Mouse (Mus musculus): ENCODE measurements around the gene Matk. TPM values are rescaled to one million over a fixed set of nuclear protein-coding genes. Genes with fewer than 3 reads are reported as not detected.
A peak's percentile ranks its signal among the peaks of the same experiment; 100 is the strongest.
"Not testable (repeated sequence)": the region's sequence is repeated elsewhere in the genome, so short reads cannot be mapped to it uniquely, and the experiment has no call there.

The Matk gene
- 0.82 and 1.4 TPM in 2 replicates for total RNA-seq (2021)
- long read RNA-seq, partial matches to known transcripts: 0 of 8 reads
- long read RNA-seq, other reads (novel, unspliced or antisense): 7 of 8 reads

DNA sequence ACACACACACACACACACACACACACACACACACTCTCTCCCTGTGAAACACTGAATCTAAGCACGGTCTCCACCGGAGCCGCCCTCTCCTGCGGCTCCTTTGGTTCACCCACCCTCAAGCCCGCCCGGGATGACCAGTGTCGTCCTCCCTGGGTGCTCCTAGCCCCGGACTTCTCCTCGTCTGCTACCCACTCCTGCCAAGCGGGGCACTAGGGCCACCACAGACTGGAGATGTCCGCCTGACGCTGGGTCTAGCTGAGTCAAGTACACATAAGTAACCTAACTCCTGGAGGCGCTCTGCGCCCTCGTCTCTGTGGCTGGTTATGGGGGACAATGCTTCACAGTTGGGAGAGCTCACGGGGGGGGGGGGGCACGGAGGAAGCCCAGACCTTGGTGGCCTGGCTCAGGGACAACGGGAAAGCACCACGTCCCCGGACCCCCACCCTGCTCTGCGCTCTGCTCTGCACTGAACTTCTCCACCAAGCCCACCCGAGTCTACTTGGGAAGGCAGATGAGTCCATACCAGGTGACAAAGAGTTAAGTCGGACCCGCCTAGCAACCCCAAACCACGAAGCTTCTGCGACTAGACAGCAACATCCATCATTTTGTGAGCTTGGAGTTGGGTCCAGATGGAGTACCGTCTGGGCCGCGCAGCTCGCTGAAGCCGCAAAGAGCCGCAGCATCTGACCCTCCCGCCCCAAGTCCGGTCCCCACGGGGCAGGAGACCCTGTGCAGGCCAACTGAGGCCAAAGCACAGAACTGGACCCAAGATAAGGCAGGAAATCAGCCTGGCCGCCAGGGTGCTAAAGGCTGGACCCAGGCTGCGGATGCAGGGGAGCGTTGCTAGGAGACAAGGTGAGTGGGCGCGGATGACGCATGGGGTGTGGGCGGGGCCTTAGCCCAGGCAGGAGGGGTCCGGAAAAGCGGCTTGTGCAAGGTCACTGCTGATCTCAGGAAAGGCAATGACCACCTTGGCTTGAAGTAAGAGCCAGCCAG lies at the start of gene Matk:
Gene Matk, plus strand, starts transcription at position 512 of the 996 bp plus-strand sequence.
- DNase-seq: peak; percentile 57

DNA sequence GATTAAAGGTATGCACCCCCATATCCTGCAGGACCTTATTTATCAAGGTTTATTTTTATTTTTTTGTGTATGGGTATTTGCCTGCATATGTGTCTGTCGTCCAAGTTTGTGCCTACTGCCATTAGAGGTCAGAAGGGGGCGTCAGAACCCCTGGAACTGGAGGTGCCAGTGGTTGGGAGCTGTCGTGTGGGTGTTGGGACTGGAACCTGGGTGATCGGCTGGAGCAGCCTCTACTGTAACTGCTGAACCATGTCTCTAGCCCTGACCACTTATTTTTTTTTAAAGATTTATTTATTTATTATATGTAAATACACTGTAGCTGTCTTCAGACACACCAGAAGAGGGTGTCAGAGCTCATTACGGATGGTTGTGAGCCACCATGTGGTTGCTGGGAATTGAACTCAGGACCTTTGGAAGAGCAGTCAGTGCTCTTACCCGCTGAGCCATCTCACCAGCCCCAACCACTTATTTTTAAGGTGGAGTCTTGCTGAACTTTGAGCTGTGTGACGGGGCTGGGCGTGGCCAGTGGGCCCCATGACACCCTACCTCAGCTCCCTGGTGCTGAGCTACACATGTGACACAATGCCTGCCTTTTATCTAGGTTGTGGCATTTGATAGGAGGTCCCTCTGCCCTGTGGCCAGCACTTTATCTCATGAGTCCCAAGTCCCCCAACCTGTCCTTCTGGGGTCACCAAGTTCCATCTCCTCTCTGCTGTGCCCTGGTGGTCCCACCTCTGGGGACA lies 49.6 kb upstream of the Matk start:
- DNase-seq: no peak

DNA sequence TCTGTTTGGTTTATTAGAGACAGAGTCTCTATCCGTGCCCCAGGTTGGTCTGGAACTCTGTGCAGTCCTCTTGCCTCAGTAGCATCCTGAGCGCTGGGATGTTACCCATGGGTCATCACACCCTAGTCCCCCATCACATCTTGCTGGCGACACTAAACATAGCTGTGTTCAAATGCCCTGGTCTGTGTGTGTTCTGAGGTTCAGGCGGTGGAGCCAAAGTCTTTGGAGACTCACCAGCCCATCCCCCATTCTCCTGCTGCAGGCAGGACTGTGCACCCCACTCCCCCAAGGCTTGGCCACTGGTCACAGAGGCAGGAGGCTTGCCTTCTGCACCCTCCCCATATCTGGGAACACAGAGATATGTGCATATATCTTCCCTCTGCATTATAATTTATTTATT lies 48.6 kb upstream of the Matk start:
- DNase-seq: no peak

DNA sequence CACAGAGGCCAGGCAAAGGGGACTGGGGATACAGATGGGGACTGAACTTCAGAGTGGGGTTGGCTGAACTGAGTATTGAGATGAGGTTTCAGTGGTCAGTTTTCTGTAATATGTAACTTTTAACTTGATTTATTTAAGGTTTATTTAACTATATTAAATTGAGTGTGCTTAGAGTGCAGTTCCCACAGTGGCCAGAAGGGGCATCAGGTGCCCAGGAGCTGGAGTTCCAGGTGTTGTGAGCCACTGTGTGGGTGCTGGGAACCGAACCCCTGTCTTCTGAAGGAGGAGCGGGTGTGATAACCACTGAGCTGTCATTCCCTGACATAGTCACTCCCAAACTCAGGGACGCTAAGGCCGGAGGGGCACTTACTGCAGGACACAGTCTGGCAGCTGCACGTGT lies 42.6 kb upstream of the Matk start:
- no peak for DNase-seq

DNA sequence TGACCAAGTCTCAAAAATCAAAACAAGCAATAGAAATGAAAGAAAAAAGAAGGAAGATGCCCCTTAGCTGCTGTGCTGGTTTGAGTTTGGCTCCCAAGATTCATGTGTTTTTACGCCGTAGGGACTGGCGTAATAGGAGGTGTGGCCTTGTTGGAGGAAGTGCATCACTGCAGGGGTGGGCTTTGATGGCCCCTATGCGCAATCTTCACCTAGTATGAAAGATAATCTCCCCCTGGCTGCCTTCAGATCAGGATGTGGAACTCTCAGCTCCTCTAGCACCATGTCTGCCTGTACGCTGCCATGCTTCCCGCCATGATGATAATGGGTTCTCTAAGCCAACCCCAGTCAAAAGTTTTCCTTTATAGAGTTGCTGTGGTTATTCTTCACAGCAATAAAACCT lies 36.5 kb upstream of the Matk start:
- DNase-seq: no peak

DNA sequence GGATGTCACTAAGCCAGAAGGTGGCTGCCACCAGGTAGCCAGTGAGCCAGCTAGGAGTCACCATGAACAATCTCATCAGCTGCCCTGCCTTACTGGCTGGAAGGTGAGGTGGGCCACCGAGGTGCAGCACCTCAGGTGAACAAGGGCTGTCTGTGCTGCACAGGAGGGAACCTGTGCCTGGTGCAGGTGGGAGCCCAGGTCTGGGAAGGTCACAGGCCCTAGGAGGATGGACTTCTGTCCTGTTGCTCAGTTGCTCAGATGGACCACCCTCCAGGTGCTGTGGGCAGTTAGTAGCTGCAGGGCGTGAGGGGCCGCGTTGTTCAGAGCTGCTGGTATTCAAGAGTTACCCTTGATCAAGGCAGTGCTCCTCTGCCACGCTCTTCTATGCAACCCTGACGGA lies 35.9 kb upstream of the Matk start:
- no peak for DNase-seq

DNA sequence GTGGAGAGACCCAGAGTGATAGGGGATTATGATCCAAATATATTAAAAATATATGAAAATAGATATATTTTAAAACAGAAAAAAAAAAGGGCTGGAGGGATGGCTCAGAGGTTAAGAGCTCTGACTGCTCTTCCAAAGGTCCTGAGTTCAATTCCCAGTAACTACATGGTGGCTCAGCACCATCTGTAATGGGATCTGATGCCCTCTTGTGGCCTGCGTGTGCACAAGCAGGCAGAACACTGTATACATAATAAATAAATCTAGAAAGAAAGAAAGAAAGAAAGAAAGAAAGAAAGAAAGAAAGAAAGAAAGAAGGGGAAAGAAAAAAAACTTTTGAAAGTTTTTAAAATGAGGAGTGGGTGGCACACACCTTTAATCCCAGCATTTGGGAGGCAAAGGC lies 35.5 kb upstream of the Matk start:
- not testable (repeated sequence) for DNase-seq

DNA sequence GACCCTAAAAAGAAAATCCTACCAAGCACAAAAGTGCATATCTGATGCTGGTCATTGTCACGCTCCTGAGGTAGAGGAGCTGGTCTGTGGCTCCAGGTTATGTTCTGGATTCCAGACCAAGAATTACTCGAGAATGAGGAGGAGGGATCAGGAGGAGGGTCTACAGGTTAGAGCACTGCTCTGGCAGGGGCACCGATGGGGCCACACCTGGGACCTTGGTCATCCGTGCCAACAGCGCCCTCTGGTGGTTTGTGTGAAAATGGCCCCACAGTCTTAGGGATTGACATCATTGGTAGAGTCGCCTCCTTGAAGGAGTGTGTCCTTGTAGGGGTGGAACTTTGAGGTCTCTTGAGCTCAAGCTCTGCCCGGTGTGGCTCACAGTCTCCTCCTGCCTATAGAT lies 34.8 kb upstream of the Matk start:
- DNase-seq: peak; percentile 73

DNA sequence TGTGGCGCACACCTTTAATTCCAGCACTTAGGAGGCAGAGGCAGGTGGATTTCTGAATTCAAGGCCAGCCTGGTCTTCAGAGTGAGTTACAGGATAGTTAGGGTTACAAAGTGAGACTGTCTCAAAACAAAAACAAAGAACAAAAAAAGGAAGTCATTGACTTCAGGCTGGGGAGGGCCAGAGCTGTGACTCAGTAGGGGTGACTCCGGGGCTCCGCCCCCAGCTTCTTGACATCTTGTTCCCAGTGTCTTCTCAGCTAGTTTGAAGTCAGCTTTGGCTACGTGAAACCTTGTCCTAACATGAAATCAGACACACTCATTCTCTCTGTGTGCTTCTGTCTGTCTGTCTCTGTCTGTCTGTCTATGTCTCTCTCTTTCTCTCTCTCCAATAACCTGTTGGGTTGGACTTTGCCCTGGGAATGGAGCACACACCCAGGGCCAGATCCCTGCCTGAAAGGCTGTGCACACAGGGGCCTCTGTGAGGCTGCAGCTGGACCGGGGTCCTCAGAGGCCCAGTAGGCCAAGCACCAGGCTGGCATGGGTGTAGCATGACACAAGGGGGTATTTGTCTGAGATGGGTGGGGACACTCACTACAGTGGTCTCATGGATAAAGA lies 31.2 kb upstream of the Matk start:
- DNase-seq: no peak

DNA sequence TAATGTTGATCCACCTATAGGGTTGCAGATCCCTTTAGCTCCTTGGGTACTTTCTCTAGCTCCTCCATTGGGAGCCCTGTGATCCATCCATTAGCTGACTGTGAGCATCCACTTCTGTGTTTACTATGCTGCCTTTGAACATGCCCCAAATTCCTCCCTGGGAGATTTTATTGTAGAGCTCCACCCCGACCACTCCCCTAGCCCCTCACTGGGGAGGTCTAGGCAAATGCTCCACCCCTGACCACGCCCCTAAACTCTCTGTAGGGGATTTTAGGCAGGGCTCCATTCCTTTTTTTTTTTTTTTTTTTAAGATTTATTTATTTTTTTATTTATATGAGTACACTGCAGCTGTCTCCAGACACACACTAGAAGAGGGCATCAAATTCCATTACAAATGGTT lies 29.0 kb upstream of the Matk start:
- not testable (repeated sequence) for DNase-seq

DNA sequence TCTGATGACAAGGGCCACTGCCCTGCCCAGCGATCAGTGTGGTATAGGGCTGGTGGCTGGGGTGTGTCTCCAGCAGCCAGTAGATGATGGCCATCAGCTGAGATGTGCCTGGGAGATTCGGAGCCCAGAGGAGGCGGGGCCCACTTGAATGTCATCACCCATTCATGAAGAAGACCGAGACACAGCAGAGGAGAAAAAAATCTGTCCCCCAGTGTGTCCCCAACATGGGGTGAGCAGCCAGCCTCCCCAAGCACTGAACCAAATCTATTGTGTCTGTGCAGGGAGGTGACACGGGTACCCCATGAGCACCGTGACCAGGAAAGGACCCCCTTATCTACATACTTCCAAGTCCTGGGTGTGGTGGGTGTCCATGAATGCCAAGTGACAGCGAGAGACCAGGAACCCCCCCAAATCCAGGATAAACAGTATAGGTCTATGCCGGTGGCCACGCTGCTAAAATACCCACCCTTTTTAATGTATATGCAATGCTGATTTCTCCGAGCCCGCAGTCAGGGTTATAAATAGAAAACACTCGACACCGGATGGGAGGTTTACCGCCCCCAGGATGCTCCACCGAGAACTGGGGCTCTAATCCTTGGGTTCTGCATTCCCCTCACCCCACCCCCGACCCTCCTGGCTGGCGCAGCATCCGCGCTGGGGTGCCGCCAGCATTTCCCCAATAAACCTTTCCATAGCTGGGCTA lies 22.8 kb upstream of the Matk start:
- no peak for DNase-seq

DNA sequence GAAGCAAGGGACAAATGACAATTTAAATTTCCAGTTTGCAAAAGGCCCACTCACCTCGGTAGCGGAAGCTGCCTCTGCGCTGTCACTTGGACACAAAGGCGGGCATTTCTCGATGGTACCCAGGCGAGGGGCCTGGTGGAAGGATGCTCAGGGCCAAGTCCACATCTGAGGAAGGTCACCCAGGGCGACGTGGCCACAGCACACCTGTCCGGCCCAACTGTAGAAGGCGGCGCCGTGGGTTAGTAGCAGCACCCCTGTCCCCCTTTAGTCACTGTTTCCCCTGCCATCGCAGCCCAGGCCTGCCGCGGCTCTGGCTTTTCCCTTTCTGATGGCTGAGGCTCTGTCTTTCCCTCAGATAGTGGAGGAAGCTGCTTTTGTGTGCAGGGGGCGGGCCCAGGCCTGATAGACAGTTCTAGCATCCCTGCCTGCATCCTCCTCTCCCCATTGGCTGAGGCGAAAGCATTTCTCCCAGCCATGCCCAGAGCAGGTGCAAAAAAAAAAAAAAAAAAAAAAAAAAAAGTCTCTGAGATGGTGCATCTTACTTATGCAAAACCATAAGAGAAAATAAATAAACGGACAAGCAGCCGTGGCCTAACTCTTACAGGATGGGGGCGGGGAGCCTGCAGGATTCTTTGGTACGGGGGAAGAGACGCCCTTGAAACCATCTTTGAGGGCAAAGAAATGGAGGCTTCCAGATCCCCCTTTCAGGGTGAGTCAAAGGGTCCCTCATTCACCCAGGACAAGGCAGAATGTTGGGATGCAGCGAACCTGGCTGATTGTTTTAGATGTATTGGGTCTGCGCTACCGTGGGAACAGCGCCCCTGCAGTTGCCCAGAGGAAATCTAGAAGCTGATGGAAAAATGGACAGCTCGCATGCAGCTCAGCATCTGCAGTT lies 22.1 kb upstream of the Matk start, which contains the start of gene Atcay:
Gene Atcay, minus strand, starts transcription at position 396 of the 895 bp plus-strand sequence.
- no peak for DNase-seq

DNA sequence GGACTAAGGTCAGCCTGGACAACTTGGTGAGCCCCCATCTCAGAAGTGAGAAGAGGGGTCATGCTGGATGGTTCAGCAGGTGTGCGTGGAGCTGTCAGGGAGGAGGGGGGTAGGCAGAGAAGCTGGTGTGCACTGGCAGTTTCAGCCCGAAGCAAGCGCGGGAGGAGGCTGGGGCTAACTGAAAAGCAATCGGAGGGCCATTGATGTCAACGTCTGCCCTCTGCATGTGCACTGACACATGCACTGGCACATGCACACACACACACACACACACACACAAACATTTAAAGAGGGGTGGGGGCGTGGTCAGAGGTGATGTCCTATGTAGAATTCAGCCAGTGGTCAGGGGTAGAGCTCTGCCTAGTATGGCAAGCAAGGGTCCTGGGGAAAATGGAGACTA lies 21.3 kb upstream of the Matk start:
- DNase-seq: no peak

DNA sequence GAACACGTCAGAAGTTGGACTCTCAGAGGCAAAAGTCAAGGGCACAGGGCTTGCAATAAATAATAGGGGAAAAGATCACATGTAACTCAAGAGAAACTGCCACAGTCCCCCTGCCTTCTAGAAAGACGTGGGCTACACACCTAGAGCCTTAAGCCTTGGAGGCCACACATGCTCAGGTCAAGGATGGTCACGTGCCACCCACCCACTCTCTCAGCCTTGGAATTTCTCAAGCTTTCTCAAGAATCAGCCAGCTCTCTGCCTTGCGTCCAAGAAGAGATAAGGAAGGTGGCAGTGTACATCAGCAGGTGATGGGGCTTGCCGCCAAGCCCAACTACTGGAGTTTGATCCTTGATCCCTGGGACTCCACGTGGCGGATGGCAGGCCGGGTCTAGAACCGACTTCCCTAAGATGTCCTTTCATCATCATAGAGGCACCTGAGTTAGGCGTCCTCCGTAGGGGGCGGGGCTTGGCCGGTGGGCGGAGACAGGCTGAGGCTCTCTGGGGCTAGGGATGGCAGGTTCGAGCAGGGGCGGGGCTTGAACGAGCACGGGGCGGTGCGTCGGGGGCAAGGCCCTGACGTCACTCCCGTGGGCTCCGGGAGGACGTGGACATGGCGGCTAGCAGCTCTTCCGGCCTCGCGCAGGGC lies 20.0 kb upstream of the Matk start, which contains the start of gene Zfr2:
Gene Zfr2, plus strand, starts transcription at position 576 of the 646 bp plus-strand sequence.
- peak; percentile 95 for DNase-seq

DNA sequence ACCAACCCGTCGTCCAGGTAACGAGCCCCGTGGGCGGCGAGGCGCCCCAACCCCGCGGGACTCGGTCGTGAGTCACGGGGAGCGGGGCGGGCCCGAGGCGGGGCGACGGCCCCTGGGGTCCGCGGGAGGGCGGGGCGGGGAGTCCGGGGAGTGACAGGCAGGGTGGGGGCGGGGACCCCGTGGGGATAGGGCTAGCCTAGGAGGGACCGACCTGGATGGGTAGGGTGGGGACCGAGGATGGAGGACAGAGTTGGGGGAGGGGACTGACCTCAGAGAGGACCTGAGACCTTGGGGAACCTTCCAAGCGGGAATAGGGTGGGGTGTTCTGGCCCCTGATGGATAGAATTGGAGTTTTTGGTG lies 19.5 kb upstream of the Matk start:
- no peak for DNase-seq

DNA sequence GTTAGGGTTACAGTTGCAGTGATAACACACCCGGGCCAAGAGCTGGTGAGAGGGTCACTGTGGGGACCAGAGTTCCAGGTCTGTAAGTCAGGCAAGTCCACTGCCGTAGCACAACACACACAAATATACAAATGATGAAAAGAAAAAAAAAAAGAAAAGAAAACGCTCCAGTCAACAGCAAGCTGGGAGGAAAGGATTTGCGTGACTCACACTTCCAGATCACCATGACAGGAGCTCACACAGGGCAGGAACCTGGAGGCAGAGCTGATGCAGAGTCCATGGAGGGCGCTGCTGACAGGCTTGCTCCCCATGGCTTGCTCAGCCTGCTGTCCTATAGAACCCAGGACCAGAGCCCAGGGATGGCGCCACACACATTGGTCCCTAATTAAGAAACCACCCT lies 18.5 kb upstream of the Matk start:
- DNase-seq: no peak

DNA sequence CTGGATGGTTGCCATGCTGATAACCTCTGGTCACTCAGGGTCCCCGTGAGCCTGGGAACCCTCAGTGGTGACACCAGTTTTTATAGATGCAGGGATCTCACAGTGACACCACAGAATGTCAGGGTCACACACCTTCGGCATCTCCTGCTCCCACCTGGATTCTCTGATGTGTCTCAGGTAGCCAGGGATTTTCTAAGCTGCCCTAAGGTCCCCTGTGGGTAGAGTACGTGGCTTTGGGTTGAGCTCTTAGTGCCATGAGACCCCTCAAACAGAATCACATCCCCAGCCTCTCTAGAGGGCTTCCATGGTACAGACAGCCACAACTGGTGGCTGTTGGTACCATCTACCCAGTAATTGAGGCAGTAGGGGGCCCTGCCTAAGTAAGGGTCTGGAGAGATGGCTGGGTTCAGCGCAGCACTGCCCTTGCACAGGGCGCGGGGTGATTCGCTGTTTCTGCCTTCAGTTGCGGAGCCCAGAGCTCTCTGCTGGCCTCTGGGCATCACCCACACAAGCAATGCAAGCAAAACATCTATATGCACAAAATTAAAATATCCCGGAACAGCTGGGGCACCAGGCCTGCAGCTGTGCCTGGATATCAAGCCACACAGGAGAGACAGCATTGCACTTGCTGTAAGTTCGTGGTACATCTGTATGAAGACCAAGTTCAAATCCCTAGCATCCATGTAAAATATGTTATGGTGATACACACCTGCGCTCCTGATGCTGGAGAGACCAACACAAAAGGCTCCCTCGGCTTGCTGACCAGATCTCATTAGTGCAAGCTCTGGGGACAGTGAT lies 16.1 kb upstream of the Matk start:
- DNase-seq: no peak

DNA sequence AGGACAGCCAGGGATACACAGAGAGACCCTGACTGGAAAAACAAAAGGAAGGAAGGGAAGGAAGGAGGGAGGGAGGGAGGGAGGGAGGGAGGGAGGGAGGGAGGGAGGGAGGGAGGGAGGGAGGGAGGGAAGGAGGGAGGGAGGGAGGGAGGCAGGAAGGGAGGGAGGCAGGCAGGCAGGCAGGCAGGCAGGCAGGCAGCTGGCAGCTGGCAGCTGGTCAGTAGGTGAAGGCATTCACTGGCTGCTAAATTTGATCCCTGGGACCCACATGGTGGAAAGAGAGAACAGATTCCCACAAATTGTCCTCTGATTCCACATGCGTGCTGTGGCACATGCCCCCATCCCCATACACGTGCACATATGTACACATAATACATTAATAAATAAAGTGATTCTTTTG lies 14.1 kb upstream of the Matk start:
- DNase-seq: no peak

DNA sequence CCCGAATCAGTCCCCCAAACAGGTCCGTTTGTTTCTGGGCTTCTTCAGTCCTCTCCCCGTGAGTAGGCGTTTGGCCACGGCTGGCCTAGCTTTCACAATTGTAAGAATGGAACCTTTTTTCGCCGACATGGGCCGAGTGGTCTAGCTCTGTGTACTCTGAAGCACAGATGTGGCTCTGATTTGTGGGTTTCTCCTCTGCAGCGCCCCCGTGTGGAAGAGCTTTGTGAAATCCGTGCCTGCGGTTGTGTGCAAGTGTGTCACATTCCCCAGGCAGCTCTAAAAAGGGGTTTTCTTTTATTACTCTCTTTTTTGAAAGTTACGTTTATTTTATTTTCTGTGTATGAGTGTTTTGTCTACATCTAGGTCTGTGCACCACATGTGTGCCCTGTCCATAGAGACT lies 11.9 kb upstream of the Matk start:
- DNase-seq: peak; percentile 65

DNA sequence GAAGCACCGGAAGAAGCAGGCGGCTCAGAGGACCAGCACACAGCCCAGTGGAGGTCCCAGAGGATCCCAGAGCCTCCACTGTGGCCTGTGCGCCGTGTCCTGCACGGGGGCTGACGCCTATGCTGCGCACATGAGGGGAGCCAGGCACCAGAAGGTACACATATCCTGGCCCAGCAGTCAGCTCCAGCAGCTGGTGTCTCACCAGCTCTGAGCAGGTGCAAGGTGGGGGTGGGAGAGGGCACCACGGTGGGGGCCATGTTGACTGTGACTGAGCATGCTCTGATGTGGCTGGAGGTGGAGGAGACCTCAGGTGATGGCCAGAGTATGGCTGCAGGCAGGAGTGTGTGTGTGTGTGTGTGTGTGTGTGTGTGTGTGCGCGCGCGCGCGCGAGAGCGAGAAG lies 10.7 kb upstream of the Matk start:
- DNase-seq: no peak

Measured in adrenal gland, postnatal 25 days (tissue).